Mouse (Mus musculus): ENCODE data around the gene St6galnac5. TPM values are rescaled to one million over a fixed set of nuclear protein-coding genes. Genes with fewer than 3 reads are reported as not detected.

Gene St6galnac5
- polyA plus RNA-seq, 1 experiment from 2014 or later, result 2.3 TPM

DNA sequence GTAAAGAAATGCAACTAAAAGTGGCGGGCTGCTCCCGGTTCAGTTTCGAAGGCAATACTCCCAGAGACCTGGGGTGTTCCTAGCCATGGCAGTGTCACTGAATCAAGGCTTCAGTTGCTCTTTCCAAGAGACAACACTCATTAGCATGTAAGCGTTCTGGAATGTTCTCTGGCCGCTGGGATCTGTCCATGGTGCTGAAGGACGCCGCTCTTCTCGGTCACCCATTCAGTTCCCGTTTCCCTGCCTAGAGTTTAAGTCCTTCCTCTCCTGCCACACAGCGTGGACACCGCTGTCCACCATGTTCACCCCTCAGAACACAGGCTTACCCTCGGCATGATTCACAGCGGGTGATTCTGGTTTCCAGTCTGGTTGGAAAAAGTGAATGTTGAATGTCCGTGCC, 160.8 kb downstream of the St6galnac5 start:
- Histone ChIP-seq H3K4me3 (ENCODE audit: low read depth, low read length) (no peak overlapping the region), H3K36me3 (ENCODE audit: control insufficient read depth, insufficient read depth, low read length) (no peaks in the 10 kb centered on the region)
- DNase-seq (ENCODE audit: low spot score, missing footprints), result peak; percentile 95

DNA sequence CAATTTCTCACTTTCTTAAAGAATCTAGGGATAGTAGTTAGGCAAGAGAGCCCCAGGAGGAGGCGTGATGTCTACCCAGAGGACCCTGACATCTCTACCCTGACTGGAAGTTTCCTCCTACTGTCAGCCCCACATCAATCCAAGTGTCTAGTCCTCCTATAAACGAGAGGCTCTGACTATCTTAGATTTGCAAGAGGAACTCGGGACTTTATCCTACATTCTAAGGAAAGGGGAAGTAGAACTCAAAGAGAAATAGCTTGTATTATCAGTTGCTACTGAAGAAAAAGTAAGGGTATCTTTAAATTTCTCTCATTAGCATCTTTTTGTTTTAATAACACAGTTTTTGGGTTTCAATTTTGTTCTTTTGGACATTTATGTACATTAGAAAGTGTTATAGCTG, 161.6 kb downstream of the St6galnac5 start:
- H3K27me3 ChIP-seq (ENCODE audit: control insufficient read depth, insufficient read depth, low read length), result no peaks in the 10 kb centered on the region
- no peak for ATAC-seq (ENCODE audit: low FRiP score)

More for the DNA sequence above, 160.8 kb downstream of the St6galnac5 start:
- Histone ChIP-seq H3K4me2 (no peak overlapping the region), H3K27me3 (ENCODE audit: control insufficient read depth, insufficient read depth, low read length) (no peaks in the 10 kb centered on the region), H3K9me3 (ENCODE audit: control insufficient read depth, low read length) (no peaks in the 10 kb centered on the region), H3K27ac (ENCODE audit: low read depth, low read length) (no peak overlapping the region), H3K9ac (ENCODE audit: low read length) (no peak overlapping the region), H3K4me1 (ENCODE audit: control insufficient read depth, insufficient read depth, low read length) (no peaks in the 10 kb centered on the region)
- ATAC-seq (ENCODE audit: low FRiP score), result no peak
- WGBS, result 66% methylated on average over 14 of the region's 14 CpGs

DNA sequence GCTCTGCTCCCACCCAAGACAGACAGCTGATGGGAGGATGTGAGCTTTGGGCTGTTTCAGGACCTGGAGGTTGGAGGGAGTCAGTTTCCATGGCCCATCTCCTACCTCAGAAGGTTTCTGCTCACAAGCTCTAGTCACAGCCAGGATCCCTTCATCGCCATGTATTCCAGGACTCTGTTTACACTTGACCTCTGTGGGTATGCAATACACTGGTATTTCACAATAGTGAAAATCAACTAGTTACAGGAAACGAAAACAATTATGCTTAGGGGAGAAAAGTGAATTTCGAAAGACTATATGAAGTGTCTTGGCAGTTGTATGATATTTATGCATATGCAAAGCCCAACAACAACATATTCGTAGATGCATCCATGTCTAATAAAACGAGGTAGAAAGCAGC, 166.9 kb downstream of the St6galnac5 start:
- no peak overlapping the region for H3K9ac ChIP-seq (ENCODE audit: low read length)

More for the DNA sequence above, 161.6 kb downstream of the St6galnac5 start:
- no peak overlapping the region for H3K4me2 ChIP-seq
- H3K36me3 ChIP-seq (ENCODE audit: control insufficient read depth, insufficient read depth, low read length), result no peaks in the 10 kb centered on the region
- no peak overlapping the region for H3K9ac ChIP-seq (ENCODE audit: low read length)
- H3K4me1 ChIP-seq (ENCODE audit: control insufficient read depth, insufficient read depth, low read length), result no peaks in the 10 kb centered on the region
- no peak overlapping the region for H3K4me3 ChIP-seq (ENCODE audit: low read depth, low read length)
- no peaks in the 10 kb centered on the region for H3K9me3 ChIP-seq (ENCODE audit: control insufficient read depth, low read length)
- no peak overlapping the region for H3K27ac ChIP-seq (ENCODE audit: low read depth, low read length)
- DNase-seq (ENCODE audit: low spot score, missing footprints), result no peak
- 85% methylated on average over 3 of the region's 3 CpGs for WGBS

DNA sequence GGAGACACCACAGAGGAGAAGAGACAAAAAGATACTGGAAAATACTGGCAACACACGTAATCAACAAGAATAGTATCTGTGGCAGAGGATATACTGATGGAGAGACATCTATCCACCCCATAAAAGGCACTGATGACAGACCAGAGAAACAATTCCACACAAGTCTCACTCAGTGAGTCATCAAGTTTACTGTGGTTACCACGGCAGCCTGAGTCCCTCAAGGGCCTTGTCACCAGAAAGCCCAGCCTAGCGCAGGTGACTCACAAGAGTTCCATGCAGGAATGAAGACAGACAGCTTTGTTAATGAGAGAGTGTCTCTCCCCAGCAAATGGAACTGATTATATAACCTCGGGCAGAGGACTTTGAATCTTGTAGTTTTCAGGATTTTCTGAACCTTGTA, 168.1 kb downstream of the St6galnac5 start:
- ATAC-seq (ENCODE audit: low FRiP score), result no peak
- no peak overlapping the region for H3K4me2 ChIP-seq
- no peaks in the 10 kb centered on the region for H3K4me1 ChIP-seq (ENCODE audit: control insufficient read depth, insufficient read depth, low read length)
- H3K9me3 ChIP-seq (ENCODE audit: control insufficient read depth, low read length), result no peaks in the 10 kb centered on the region
- DNase-seq (ENCODE audit: low spot score, missing footprints), result no peak
- no peak overlapping the region for H3K4me3 ChIP-seq (ENCODE audit: low read depth, low read length)
- no peaks in the 10 kb centered on the region for H3K36me3 ChIP-seq (ENCODE audit: control insufficient read depth, insufficient read depth, low read length)
- 83% methylated on average over 4 of the region's 4 CpGs for WGBS
- no peaks in the 10 kb centered on the region for H3K27me3 ChIP-seq (ENCODE audit: control insufficient read depth, insufficient read depth, low read length)
- H3K27ac ChIP-seq (ENCODE audit: low read depth, low read length), result no peak overlapping the region
- H3K9ac ChIP-seq (ENCODE audit: low read length), result no peak overlapping the region

More for the DNA sequence above, 166.9 kb downstream of the St6galnac5 start:
- Histone ChIP-seq H3K9me3 (ENCODE audit: control insufficient read depth, low read length) (no peaks in the 10 kb centered on the region), H3K4me1 (ENCODE audit: control insufficient read depth, insufficient read depth, low read length) (no peaks in the 10 kb centered on the region), H3K27ac (ENCODE audit: low read depth, low read length) (no peak overlapping the region), H3K4me2 (no peak overlapping the region), H3K36me3 (ENCODE audit: control insufficient read depth, insufficient read depth, low read length) (no peaks in the 10 kb centered on the region), H3K4me3 (ENCODE audit: low read depth, low read length) (no peak overlapping the region), H3K27me3 (ENCODE audit: control insufficient read depth, insufficient read depth, low read length) (no peaks in the 10 kb centered on the region)
- no peak for DNase-seq (ENCODE audit: low spot score, missing footprints)
- ATAC-seq (ENCODE audit: low FRiP score), result no peak
- WGBS, result 93% methylated on average over 5 of the region's 5 CpGs

DNA sequence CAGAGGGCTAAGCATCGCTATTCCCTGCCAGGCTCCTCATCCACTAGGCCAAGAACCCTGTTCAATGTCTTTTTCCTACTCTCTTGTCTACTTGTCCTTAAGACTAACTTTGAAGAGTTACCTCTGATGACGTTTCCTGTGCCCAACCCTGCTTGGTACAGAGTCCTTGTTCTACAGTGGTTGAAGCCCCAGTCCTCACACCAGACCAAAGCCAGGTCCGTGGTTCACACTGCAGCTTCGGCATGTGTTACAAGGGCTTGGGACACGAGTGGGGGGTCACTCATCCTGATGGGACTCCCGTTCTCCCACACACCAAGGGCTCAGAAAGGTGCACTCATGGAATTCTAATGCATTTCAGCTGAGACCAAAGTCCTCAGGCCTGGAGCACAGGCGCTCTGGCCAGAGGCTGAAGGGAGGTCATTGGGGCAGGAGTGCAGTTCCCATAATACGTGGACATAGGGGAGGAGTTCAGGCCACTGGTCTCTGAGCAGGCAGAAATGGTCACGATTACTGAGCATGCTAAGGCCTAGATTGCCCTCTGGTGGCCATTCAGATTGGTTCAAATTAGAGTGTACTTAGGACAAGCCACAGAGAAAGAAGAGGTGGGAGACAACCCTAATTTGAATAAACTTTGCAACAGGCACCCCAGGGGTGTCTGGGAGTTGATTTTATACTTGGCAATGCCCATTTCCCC, 182.2 kb downstream of the St6galnac5 start:
- no peak overlapping the region for H3K4me3 ChIP-seq (ENCODE audit: low read depth, low read length)
- H3K9ac ChIP-seq (ENCODE audit: low read length), result no peak overlapping the region
- H3K27ac ChIP-seq (ENCODE audit: low read depth, low read length), result no peak overlapping the region
- H3K4me1 ChIP-seq (ENCODE audit: control insufficient read depth, insufficient read depth, low read length), result no peaks in the 10 kb centered on the region
- no peaks in the 10 kb centered on the region for H3K27me3 ChIP-seq (ENCODE audit: control insufficient read depth, insufficient read depth, low read length)
- 83% methylated on average over 9 of the region's 9 CpGs for WGBS
- H3K36me3 ChIP-seq (ENCODE audit: control insufficient read depth, insufficient read depth, low read length), result no peaks in the 10 kb centered on the region
- H3K9me3 ChIP-seq (ENCODE audit: control insufficient read depth, low read length), result no peaks in the 10 kb centered on the region
- H3K4me2 ChIP-seq, result no peak overlapping the region
- DNase-seq (ENCODE audit: low spot score, missing footprints), result no peak
- ATAC-seq (ENCODE audit: low FRiP score), result no peak

DNA sequence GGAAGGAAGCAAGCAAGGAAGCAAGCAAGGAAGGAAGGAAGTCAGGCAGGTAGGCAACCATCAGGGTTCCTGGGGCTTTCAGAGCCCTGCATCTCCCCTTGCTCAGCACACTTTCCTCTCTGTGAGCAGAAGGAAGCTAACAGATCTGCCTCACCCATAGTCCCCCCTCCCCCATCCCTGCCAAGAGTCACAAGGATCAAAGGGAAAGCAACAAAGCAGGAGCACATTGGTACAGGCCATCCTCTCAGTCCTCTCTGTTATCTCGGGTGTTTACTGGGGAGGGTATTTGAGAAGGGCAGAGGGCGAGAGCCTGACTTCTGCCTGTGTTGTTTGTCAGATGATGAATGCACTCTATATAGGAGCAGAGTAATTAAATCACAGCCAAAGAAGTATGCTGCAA, 184.7 kb downstream of the St6galnac5 start:
- H3K4me2 ChIP-seq, result no peak overlapping the region
- H3K9ac ChIP-seq (ENCODE audit: low read length), result no peak overlapping the region
- ATAC-seq (ENCODE audit: low FRiP score) (no peak), DNase-seq (ENCODE audit: low spot score, missing footprints) (no peak)
- H3K4me3 ChIP-seq (ENCODE audit: low read depth, low read length), result no peak overlapping the region
- no peaks in the 10 kb centered on the region for H3K27me3 ChIP-seq (ENCODE audit: control insufficient read depth, insufficient read depth, low read length)
- no peaks in the 10 kb centered on the region for H3K4me1 ChIP-seq (ENCODE audit: control insufficient read depth, insufficient read depth, low read length)
- no peaks in the 10 kb centered on the region for H3K36me3 ChIP-seq (ENCODE audit: control insufficient read depth, insufficient read depth, low read length)
- no peaks in the 10 kb centered on the region for H3K9me3 ChIP-seq (ENCODE audit: control insufficient read depth, low read length)
- 17% methylated on average over 2 of the region's 2 CpGs for WGBS
- H3K27ac ChIP-seq (ENCODE audit: low read depth, low read length), result no peak overlapping the region

DNA sequence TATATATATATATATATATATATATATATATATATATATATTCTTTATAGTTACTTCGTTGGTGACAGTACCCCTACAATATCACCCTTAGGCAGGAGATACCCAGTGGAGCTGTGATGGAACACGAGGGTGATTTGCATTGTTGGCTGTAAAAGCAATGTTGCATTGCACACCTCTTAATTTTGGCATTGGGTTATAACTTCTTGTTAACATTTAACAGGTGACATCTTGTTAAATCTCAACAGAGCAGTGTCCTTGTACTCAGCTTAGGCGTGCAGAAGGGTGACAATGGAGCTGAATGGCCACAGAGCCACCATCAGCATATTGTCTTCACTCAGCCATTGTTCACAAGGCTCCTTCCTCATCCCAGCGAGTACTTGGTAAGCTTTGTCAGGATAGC, 185.8 kb downstream of the St6galnac5 start:
- H3K9ac ChIP-seq (ENCODE audit: low read length), result no peak overlapping the region
- no peak overlapping the region for H3K27ac ChIP-seq (ENCODE audit: low read depth, low read length)
- no peak overlapping the region for H3K4me3 ChIP-seq (ENCODE audit: low read depth, low read length)
- no peaks in the 10 kb centered on the region for H3K9me3 ChIP-seq (ENCODE audit: control insufficient read depth, low read length)
- H3K27me3 ChIP-seq (ENCODE audit: control insufficient read depth, insufficient read depth, low read length), result no peaks in the 10 kb centered on the region
- no peak for ATAC-seq (ENCODE audit: low FRiP score)
- 79% methylated on average over 4 of the region's 4 CpGs for WGBS
- no peaks in the 10 kb centered on the region for H3K4me1 ChIP-seq (ENCODE audit: control insufficient read depth, insufficient read depth, low read length)
- DNase-seq (ENCODE audit: low spot score, missing footprints), result no peak
- no peak overlapping the region for H3K4me2 ChIP-seq
- no peaks in the 10 kb centered on the region for H3K36me3 ChIP-seq (ENCODE audit: control insufficient read depth, insufficient read depth, low read length)

DNA sequence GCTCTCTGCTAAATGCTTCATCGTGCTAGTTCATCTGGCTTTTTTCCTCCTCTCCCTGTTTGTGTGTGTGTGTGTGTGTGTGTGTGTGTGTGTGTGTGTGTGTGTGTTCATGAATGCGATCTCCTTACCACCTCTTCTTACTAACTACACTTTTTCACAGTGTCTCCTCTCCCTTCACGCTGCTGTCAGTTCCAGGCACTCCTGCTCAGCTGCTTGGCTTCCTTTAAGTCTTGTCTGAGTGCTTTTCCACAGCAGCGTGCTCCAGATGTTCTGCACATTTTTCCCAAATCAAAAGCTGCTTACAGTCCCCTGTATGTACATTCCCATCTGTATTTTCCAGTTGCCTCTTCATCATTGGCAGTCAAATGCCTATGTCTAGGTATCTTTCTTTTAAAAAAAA, 189.0 kb downstream of the St6galnac5 start:
- Histone ChIP-seq H3K4me1 (ENCODE audit: control insufficient read depth, insufficient read depth, low read length) (no peaks in the 10 kb centered on the region), H3K27me3 (ENCODE audit: control insufficient read depth, insufficient read depth, low read length) (no peaks in the 10 kb centered on the region), H3K4me2 (no peak overlapping the region), H3K27ac (ENCODE audit: low read depth, low read length) (no peak overlapping the region), H3K4me3 (ENCODE audit: low read depth, low read length) (no peak overlapping the region), H3K36me3 (ENCODE audit: control insufficient read depth, insufficient read depth, low read length) (no peaks in the 10 kb centered on the region), H3K9ac (ENCODE audit: low read length) (no peak overlapping the region), H3K9me3 (ENCODE audit: control insufficient read depth, low read length) (no peaks in the 10 kb centered on the region)
- no peak for ATAC-seq (ENCODE audit: low FRiP score)
- WGBS, result 91% methylated on average over 4 of the region's 4 CpGs
- no peak for DNase-seq (ENCODE audit: low spot score, missing footprints)

DNA sequence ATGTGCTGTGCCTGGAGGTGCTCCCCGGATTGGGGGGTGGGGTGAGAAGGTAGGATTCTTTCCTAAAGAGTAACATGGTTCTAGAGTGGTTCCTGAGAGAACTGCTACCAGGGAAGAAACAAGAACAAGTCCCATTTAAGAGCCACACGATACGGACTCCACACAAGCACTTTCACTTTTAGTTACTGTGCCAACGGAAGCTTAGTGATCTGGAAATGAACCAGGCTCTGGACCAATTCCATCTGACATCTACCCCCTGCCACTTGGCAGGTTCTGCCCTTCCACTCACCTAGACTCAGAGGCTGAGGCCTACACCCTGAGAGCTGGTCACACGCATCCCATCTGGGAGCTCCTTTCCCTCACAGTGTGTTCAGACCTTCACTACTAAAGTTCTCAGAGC, 189.4 kb downstream of the St6galnac5 start:
- DNase-seq (ENCODE audit: low spot score, missing footprints) (no peak), ATAC-seq (ENCODE audit: low FRiP score) (no peak)
- Histone ChIP-seq H3K4me3 (ENCODE audit: low read depth, low read length) (no peak overlapping the region), H3K27me3 (ENCODE audit: control insufficient read depth, insufficient read depth, low read length) (no peaks in the 10 kb centered on the region), H3K4me1 (ENCODE audit: control insufficient read depth, insufficient read depth, low read length) (no peaks in the 10 kb centered on the region), H3K9me3 (ENCODE audit: control insufficient read depth, low read length) (no peaks in the 10 kb centered on the region), H3K36me3 (ENCODE audit: control insufficient read depth, insufficient read depth, low read length) (no peaks in the 10 kb centered on the region), H3K4me2 (no peak overlapping the region), H3K9ac (ENCODE audit: low read length) (no peak overlapping the region), H3K27ac (ENCODE audit: low read depth, low read length) (no peak overlapping the region)
- 89% methylated on average over 5 of the region's 5 CpGs for WGBS
